Mouse (Mus musculus) myocyte (in vitro differentiated cells): ENCODE data around the gene Rnf220. TPM values are rescaled to one million over a fixed set of nuclear protein-coding genes. Genes with fewer than 3 reads are reported as not detected.

Source experiments
- H3K27me3 ChIP-seq: one replicate; pipeline ENCODE4 v1.6.1; 2011; ENCODE audit not compliant: control insufficient read depth, insufficient read depth, insufficient read length
- H3K36me3 ChIP-seq: one replicate; pipeline ENCODE4 v1.6.1; 2011; ENCODE audit not compliant: control insufficient read depth, insufficient read depth
- H3K4me2 ChIP-seq: one replicate; pipeline ENCODE4 v1.6.1; 2011; ENCODE audit warnings: low read depth, control low read depth
- H3K4me3 ChIP-seq: one replicate; pipeline ENCODE4 v1.5.1; 2011; ENCODE audit warnings: mild to moderate bottlenecking, control low read depth, moderate library complexity
- H3K79me2 ChIP-seq: one replicate; pipeline ENCODE4 v1.6.1; 2011; ENCODE audit not compliant: control insufficient read depth, insufficient read depth
- H3ac ChIP-seq: one replicate; pipeline ENCODE4 v1.6.1; 2011; ENCODE audit not compliant: control insufficient read depth, insufficient read length
- CEBPB ChIP-seq: IDR thresholded peaks from 2 replicates; pipeline ENCODE4 v1.6.1; 2011; ENCODE audit warnings: mild to moderate bottlenecking, moderate library complexity; ENCODE audit not compliant: poor library complexity, insufficient read depth, severe bottlenecking
- E2F4 ChIP-seq: IDR thresholded peaks from one replicate; pipeline ENCODE4 v1.6.1; 2011; ENCODE audit warnings: mild to moderate bottlenecking, control low read depth, moderate library complexity; ENCODE audit not compliant: insufficient read depth
- MAX ChIP-seq: IDR thresholded peaks from one replicate; pipeline ENCODE4 v1.6.1; 2011; ENCODE audit warnings: low read depth, mild to moderate bottlenecking, control low read depth
- MYOD1 ChIP-seq, 3 experiments: IDR thresholded peaks; one replicate each; pipeline ENCODE4 v1.6.1; 2011; ENCODE audit warnings: control low read depth in 2 of 3, low read depth in 2 of 3, mild to moderate bottlenecking in 2 of 3, moderate library complexity in 1 of 3; ENCODE audit not compliant: insufficient read length in 2 of 3, control insufficient read depth in 1 of 3
- MYOG ChIP-seq, 3 experiments: IDR thresholded peaks; one replicate each; pipeline ENCODE4 v1.6.1; 2011; ENCODE audit warnings: control low read depth in 2 of 3, low read depth in 2 of 3, mild to moderate bottlenecking in 2 of 3; ENCODE audit not compliant: insufficient read length in 2 of 3, control insufficient read depth in 1 of 3, insufficient read depth in 1 of 3
- POLR2A ChIP-seq: IDR thresholded peaks from one replicate; pipeline ENCODE4 v1.6.1; 2011; ENCODE audit warnings: low read depth, mild to moderate bottlenecking, control low read depth, moderate library complexity; ENCODE audit not compliant: insufficient read length
- POLR2AphosphoS2 ChIP-seq: IDR thresholded peaks from one replicate; pipeline ENCODE4 v1.6.1; 2011; ENCODE audit warnings: low read depth, control low read depth; ENCODE audit not compliant: insufficient read length
- REST ChIP-seq: IDR thresholded peaks from one replicate; pipeline ENCODE4 v1.6.1; 2011; ENCODE audit warnings: mild to moderate bottlenecking, control low read depth, moderate library complexity; ENCODE audit not compliant: insufficient read depth, insufficient read length
- SRF ChIP-seq: IDR thresholded peaks from one replicate; pipeline ENCODE4 v1.6.1; 2011; ENCODE audit warnings: low read depth; ENCODE audit not compliant: control insufficient read depth, insufficient read length
- TCF12 ChIP-seq: IDR thresholded peaks from one replicate; pipeline ENCODE4 v1.6.1; 2011; ENCODE audit warnings: mild to moderate bottlenecking, control low read depth; ENCODE audit not compliant: poor library complexity, insufficient read depth, severe bottlenecking
- TCF3 ChIP-seq: IDR thresholded peaks from one replicate; pipeline ENCODE4 v1.6.1; 2011; ENCODE audit warnings: low read depth, control low read depth; ENCODE audit not compliant: insufficient read length
- USF1 ChIP-seq: IDR thresholded peaks from one replicate; pipeline ENCODE4 v1.6.1; 2011; ENCODE audit warnings: low read depth, mild to moderate bottlenecking, control low read depth, moderate library complexity
- polyA plus RNA-seq: library from polyadenylated mRNA; unstranded; fragments of >200 nt; fragmentation: generic; extraction: Trizol; gene quantifications from one replicate; pipeline ENCODE4 v1.2.1, GENCODE M21; 2012; ENCODE audit warnings: missing spikeins

Rnf220 gene
- polyA plus RNA-seq, 1 experiment, result 60.4 TPM

DNA sequence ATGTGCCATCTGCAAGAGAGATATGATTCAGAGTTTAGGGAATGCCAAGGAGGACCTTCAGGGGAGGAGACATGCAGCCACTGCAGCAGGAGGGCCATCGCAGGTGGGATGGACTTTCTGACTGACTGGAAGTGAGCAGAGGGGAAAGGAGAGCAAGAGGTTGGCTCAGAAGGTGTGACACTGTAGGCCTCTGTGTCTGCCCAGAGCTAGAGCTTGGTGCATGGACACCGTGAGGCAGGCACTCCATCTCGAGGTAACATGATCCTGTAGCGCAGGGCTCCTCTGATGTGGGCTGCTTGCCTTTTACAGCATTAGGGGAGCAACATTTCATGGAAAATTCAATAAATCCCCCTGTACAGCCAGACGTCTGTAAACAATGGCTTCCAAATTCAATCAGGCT is 126.5 kb downstream of the Rnf220 start:
- no peak overlapping the region for H3K4me3 ChIP-seq
- peaks cover 19% of the 10 kb centered on the region for H3K27me3 ChIP-seq
- no peak overlapping the region for H3ac ChIP-seq
- no peak overlapping the region for H3K4me2 ChIP-seq
- no peak for TF ChIP-seq TCF12
- TF ChIP-seq POLR2A, result no peak
- no peak for TF ChIP-seq CEBPB
- TF ChIP-seq TCF3, result no peak
- no peak for TF ChIP-seq POLR2AphosphoS2
- TF ChIP-seq MYOD1 (IDR thresholded peaks at IDR 0.05; ENCODE audit: control insufficient read depth in 1 of 3, insufficient read length in 2 of 3, low read depth in 2 of 3), result no peak
- TF ChIP-seq MAX, result no peak
- no peak for TF ChIP-seq MYOG (IDR thresholded peaks at IDR 0.05; ENCODE audit: control insufficient read depth in 1 of 3, insufficient read depth in 1 of 3, insufficient read length in 2 of 3, low read depth in 2 of 3)
- no peak for TF ChIP-seq E2F4
- H3K36me3 ChIP-seq, result no peaks in the 10 kb centered on the region
- H3K79me2 ChIP-seq, result no peaks in the 10 kb centered on the region

DNA sequence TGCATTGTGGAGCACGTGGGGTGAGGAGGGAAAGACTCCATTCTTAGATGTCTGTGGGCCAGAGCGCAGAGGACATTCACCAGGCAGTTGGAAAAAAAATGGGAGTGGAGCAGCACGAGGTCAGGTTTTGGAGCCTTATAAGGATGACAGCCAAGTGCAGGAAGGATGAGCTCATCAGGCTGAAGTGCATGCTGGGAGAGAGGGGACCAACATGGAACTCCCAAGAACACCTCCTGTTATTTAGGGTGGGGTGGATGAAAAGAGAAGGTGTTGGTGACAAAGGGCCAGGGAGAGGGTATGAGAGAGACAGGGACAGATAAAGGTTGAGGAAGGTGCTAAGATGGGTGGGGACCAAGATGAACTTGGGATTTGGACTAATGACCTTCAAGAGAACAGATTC is 127.3 kb downstream of the Rnf220 start:
- Histone ChIP-seq H3K4me2 (no peak overlapping the region), H3K79me2 (no peaks in the 10 kb centered on the region), H3ac (no peak overlapping the region), H3K27me3 (peaks cover 24% of the 10 kb centered on the region), H3K36me3 (no peaks in the 10 kb centered on the region), H3K4me3 (no peak overlapping the region)
- no peak for TF ChIP-seq MYOD1 (IDR thresholded peaks at IDR 0.05; ENCODE audit: control insufficient read depth in 1 of 3, insufficient read length in 2 of 3, low read depth in 2 of 3)
- TF ChIP-seq SRF, result no peak
- TF ChIP-seq CEBPB, result no peak
- TF ChIP-seq E2F4, result no peak
- no peak for TF ChIP-seq TCF3

DNA sequence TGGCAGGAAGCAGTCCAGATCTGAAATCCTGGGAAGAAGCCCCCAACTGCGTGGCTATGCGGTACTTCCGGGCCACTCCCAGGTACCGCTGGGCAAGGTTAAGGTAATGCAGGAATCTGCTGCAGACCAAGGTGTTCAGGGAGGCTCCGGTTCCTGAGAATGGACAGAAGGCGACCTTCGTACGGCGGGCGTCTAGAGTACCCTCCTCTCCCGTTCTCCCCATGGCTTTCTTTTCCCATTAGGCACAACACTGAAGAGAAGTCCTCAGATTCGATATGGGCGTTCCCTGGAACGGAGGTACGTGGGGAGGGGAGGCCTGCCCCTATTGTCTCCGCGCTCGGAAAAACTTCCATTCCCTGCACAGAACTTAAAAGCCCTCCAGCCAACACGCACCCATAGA is 129.5 kb downstream of the Rnf220 start:
- Histone ChIP-seq H3K4me2 (no peak overlapping the region), H3K27me3 (peaks cover 27% of the 10 kb centered on the region), H3K4me3 (no peak overlapping the region), H3K36me3 (no peaks in the 10 kb centered on the region), H3ac (no peak overlapping the region), H3K79me2 (no peaks in the 10 kb centered on the region)
- TF ChIP-seq TCF12 (no peak), USF1 (no peak), CEBPB (no peak), E2F4 (no peak), MYOG (IDR thresholded peaks at IDR 0.05; ENCODE audit: control insufficient read depth in 1 of 3, insufficient read depth in 1 of 3, insufficient read length in 2 of 3, low read depth in 2 of 3) (no peak), TCF3 (no peak), POLR2AphosphoS2 (no peak), MAX (no peak), POLR2A (no peak), MYOD1 (IDR thresholded peaks at IDR 0.05; ENCODE audit: control insufficient read depth in 1 of 3, insufficient read length in 2 of 3, low read depth in 2 of 3) (no peak), REST (no peak), SRF (no peak)

DNA sequence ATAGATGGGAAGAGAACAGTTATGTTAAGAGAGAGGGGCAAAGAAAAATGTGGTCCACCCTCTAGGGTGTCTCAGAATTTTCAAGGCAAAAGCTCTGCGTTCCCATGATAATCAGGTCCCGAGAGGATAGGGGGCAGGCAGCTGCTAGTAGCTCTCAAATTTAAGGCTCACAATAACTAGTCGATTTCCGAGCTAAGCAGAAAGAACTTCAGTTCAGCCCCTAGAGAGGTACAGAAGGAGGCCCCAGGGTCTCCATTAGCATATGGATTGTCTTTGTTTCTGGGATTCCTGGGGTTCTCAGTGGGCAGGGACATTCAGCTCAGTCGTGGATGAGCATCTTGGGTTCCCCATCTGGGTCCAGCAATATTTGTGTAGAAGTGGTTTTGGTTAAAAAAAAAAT is 134.8 kb downstream of the Rnf220 start:
- Histone ChIP-seq H3ac (no peak overlapping the region), H3K27me3 (peaks cover 42% of the 10 kb centered on the region)
- no peak for TF ChIP-seq MYOG (IDR thresholded peaks at IDR 0.05; ENCODE audit: control insufficient read depth in 1 of 3, insufficient read depth in 1 of 3, insufficient read length in 2 of 3, low read depth in 2 of 3)
- no peak for TF ChIP-seq TCF3
- no peak for TF ChIP-seq MYOD1 (IDR thresholded peaks at IDR 0.05; ENCODE audit: control insufficient read depth in 1 of 3, insufficient read length in 2 of 3, low read depth in 2 of 3)

DNA sequence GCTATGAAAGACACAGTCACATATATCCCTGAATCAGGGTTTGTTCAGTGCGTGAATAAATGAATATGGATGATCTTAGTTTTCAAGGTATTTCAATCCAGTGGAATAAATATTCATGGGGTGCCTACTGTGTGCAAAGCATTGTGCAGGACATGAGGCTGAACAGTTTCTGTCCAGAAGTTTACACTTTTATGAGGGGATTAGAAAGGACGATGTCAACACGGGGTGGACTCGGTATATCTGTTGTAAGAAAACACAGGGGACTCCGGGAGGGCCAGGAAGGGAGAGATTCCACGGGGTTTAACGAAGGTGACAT is 135.3 kb downstream of the Rnf220 start:
- Histone ChIP-seq H3K4me2 (no peak overlapping the region), H3ac (no peak overlapping the region), H3K27me3 (peaks cover 46% of the 10 kb centered on the region), H3K4me3 (no peak overlapping the region), H3K36me3 (no peaks in the 10 kb centered on the region), H3K79me2 (no peaks in the 10 kb centered on the region)
- no peak for TF ChIP-seq POLR2A

More for the DNA sequence above, 134.8 kb downstream of the Rnf220 start:
- Histone ChIP-seq H3K4me2 (no peak overlapping the region), H3K36me3 (no peaks in the 10 kb centered on the region), H3K79me2 (no peaks in the 10 kb centered on the region), H3K4me3 (no peak overlapping the region)
